Mouse (Mus musculus): ENCODE measurements at regions not wholly inside any gene's neighbourhood (a gene's known extent, or its start where the extent isn't known, plus 50 kb on each side); places are given as distances from the start of the nearest gene placed in this dataset.

- DNase-seq: peak; percentile 5 to 6
These were observed 61.5 kb upstream of the Fer start for GRCm38 (mm10) chr17:63801411-63801810.

GRCm38 (mm10) chr17:63802846-63803245 lies 60.0 kb upstream of the Fer start:
- no peak for DNase-seq

- DNase-seq: peak; percentile 83 to 85
These were observed 59.3 kb upstream of the Fer start for GRCm38 (mm10) chr17:63803599-63803998.

GRCm38 (mm10) chr17:63804416-63804815 lies 58.4 kb upstream of the Fer start:
- DNase-seq: no peak

- DNase-seq: no peak
These were observed 56.5 kb upstream of the Fer start for GRCm38 (mm10) chr17:63806360-63806759.

GRCm38 (mm10) chr17:63807590-63808228 lies 55.2 kb upstream of the Fer start:
- DNase-seq: no peak

- DNase-seq: no peak
These were observed 54.1 kb upstream of the Fer start for GRCm38 (mm10) chr17:63808756-63809155.

GRCm38 (mm10) chr17:63811246-63811785 lies 51.5 kb upstream of the Fer start:
- peak; percentile 59 to 63 for DNase-seq

- peak in 1 of 2 experiments; percentile 10 for DNase-seq
These were observed 50.3 kb upstream of the Fer start for GRCm38 (mm10) chr17:63812586-63812985.
